Mouse (Mus musculus) lung, postnatal 0 days (tissue): ENCODE measurements around the gene Lep. TPM values are rescaled to one million over a fixed set of nuclear protein-coding genes. Genes with fewer than 3 reads are reported as not detected.

ENCODE experiments used
- ATAC-seq: fragments of 200-750 bp; cut with Nextera tagmentation; 2 replicates; pipeline ENCODE4 v1.8.0; 2017; ENCODE audit warnings: moderate library complexity
- DNase-seq: peaks from one replicate; pipeline ENCODE4 v3.0.0-alpha.2; 2016; ENCODE audit warnings: low spot score
- H3K27ac ChIP-seq: fragments of 300-500 bp; sonication (generic); 2 replicates; pipeline ENCODE4 v1.5.1; 2014; ENCODE audit warnings: antibody characterized with exemption, mild to moderate bottlenecking, low read length, mixed read lengths
- H3K27me3 ChIP-seq: fragments of 300-500 bp; sonication (generic); replicated peaks from 2 replicates; pipeline ENCODE4 v1.6.1; 2014; ENCODE audit warnings: low read length, mixed read lengths; ENCODE audit not compliant: insufficient read depth
- H3K36me3 ChIP-seq: fragments of 300-500 bp; sonication (generic); 2 replicates; pipeline ENCODE4 v1.6.1; 2014; ENCODE audit warnings: low read length, mixed read lengths; ENCODE audit not compliant: insufficient read depth
- H3K4me1 ChIP-seq: fragments of 300-500 bp; sonication (generic); 2 replicates; pipeline ENCODE4 v1.6.1; 2014; ENCODE audit warnings: antibody characterized with exemption, low read depth, low read length, mixed read lengths; ENCODE audit not compliant: insufficient read depth
- H3K4me2 ChIP-seq: fragments of 300-500 bp; sonication (generic); replicated peaks from 2 replicates; pipeline ENCODE4 v1.6.1; 2014; ENCODE audit warnings: low read depth, mild to moderate bottlenecking, low read length, moderate library complexity, mixed read lengths
- H3K4me3 ChIP-seq: fragments of 300-500 bp; sonication (generic); 2 replicates; pipeline ENCODE4 v1.5.1; 2014; ENCODE audit warnings: low read depth, low read length
- H3K9ac ChIP-seq: fragments of 300-500 bp; sonication (generic); replicated peaks from 2 replicates; pipeline ENCODE4 v1.6.1; 2014; ENCODE audit warnings: low read depth, mild to moderate bottlenecking
- H3K9me3 ChIP-seq: fragments of 300-500 bp; sonication (generic); 2 replicates; pipeline ENCODE4 v1.6.1; 2016; ENCODE audit warnings: low read length, mixed read lengths
- CTCF ChIP-seq: IDR thresholded peaks from 2 replicates; pipeline ENCODE4 v1.5.1; 2016; ENCODE audit warnings: antibody characterized with exemption, mild to moderate bottlenecking
- EP300 ChIP-seq: IDR thresholded peaks from 2 replicates; pipeline ENCODE4 v1.6.1; 2016; ENCODE audit warnings: antibody characterized with exemption, mild to moderate bottlenecking, control low read depth
- WGBS: fragments of 180-500 bp; shearing (Covaris S2); extraction: QIAGEN DNeasy Blood & Tissue Kit; methylation state at CpG from one replicate; pipeline ENCODE4 v1.1.7; 2014; 5-methylcytosine and 5-hydroxymethylcytosine counted together
- polyA plus RNA-seq: library from polyadenylated mRNA; unstranded; fragments of >200 nt; fragmentation: Nextera tagmentation; extraction: Ambion mirVana; gene quantifications from 2 replicates; pipeline ENCODE4 v1.2.1, GENCODE M21; 2015

Lep gene
- polyA plus RNA-seq, 1 experiment from 2014 or later, result not detected

- Histone ChIP-seq H3K9me3 (no peaks in the 10 kb centered on the region), H3K36me3 (no peaks in the 10 kb centered on the region), H3K9ac (no peak overlapping the region), H3K4me1 (no peaks in the 10 kb centered on the region), H3K27me3 (no peaks in the 10 kb centered on the region), H3K27ac (no peak overlapping the region), H3K4me3 (no peak overlapping the region), H3K4me2 (no peak overlapping the region)
- DNase-seq (no peak), ATAC-seq (no peak)
- WGBS, result 62% methylated on average over 5 of the region's 5 CpGs
- no peak for TF ChIP-seq CTCF
- no peak for TF ChIP-seq EP300
These were observed 31.9 kb upstream of the Lep start for GRCm38 (mm10) chr6:29028129-29028528.

GRCm38 (mm10) chr6:29029521-29029920 lies 30.5 kb upstream of the Lep start:
- no peak for TF ChIP-seq CTCF
- TF ChIP-seq EP300, result no peak
- H3K27ac ChIP-seq, result no peak overlapping the region
- ATAC-seq, result no peak
- no peaks in the 10 kb centered on the region for H3K27me3 ChIP-seq
- no peak for DNase-seq
- no peak overlapping the region for H3K4me3 ChIP-seq
- H3K4me1 ChIP-seq, result no peaks in the 10 kb centered on the region
- no peaks in the 10 kb centered on the region for H3K36me3 ChIP-seq
- no peaks in the 10 kb centered on the region for H3K9me3 ChIP-seq
- 59% methylated on average over 6 of the region's 6 CpGs for WGBS
- no peak overlapping the region for H3K9ac ChIP-seq
- H3K4me2 ChIP-seq, result no peak overlapping the region

- ATAC-seq, result peak; percentile 65
- Histone ChIP-seq H3K4me1 (no peaks in the 10 kb centered on the region), H3K9ac (no peak overlapping the region), H3K27me3 (no peaks in the 10 kb centered on the region), H3K9me3 (no peaks in the 10 kb centered on the region), H3K27ac (no peak overlapping the region), H3K4me3 (no peak overlapping the region), H3K36me3 (no peaks in the 10 kb centered on the region), H3K4me2 (no peak overlapping the region)
- no peak for TF ChIP-seq CTCF
- no peak for TF ChIP-seq EP300
- peak; percentile 58 for DNase-seq
- 20% methylated on average over 6 of the region's 6 CpGs for WGBS
These were observed 28.8 kb upstream of the Lep start for GRCm38 (mm10) chr6:29031216-29031615.

- no peaks in the 10 kb centered on the region for H3K36me3 ChIP-seq
- H3K4me3 ChIP-seq, result no peak overlapping the region
- H3K9ac ChIP-seq, result no peak overlapping the region
- 83% methylated on average over 13 of the region's 13 CpGs for WGBS
- no peaks in the 10 kb centered on the region for H3K27me3 ChIP-seq
- DNase-seq (no peak), ATAC-seq (no peak)
- no peaks in the 10 kb centered on the region for H3K4me1 ChIP-seq
- no peak overlapping the region for H3K4me2 ChIP-seq
- H3K9me3 ChIP-seq, result no peaks in the 10 kb centered on the region
- TF ChIP-seq EP300 (no peak), CTCF (no peak)
- no peak overlapping the region for H3K27ac ChIP-seq
These were observed 28.2 kb upstream of the Lep start for GRCm38 (mm10) chr6:29031704-29032310.

- Histone ChIP-seq H3K9ac (no peak overlapping the region), H3K36me3 (no peaks in the 10 kb centered on the region), H3K4me1 (no peaks in the 10 kb centered on the region), H3K27me3 (no peaks in the 10 kb centered on the region), H3K27ac (no peak overlapping the region), H3K4me3 (no peak overlapping the region), H3K9me3 (no peaks in the 10 kb centered on the region), H3K4me2 (no peak overlapping the region)
- DNase-seq, result no peak
- 85% methylated on average over 12 of the region's 12 CpGs for WGBS
- TF ChIP-seq CTCF, result no peak
- TF ChIP-seq EP300, result no peak
- ATAC-seq, result no peak
These were observed 27.6 kb upstream of the Lep start for GRCm38 (mm10) chr6:29032411-29032810.

GRCm38 (mm10) chr6:29033981-29034646 lies 25.9 kb upstream of the Lep start:
- Histone ChIP-seq H3K27ac (no peak overlapping the region), H3K4me3 (no peak overlapping the region), H3K9ac (no peak overlapping the region), H3K4me2 (no peak overlapping the region), H3K27me3 (no peaks in the 10 kb centered on the region), H3K9me3 (no peaks in the 10 kb centered on the region), H3K36me3 (no peaks in the 10 kb centered on the region), H3K4me1 (no peaks in the 10 kb centered on the region)
- 80% methylated on average over 7 of the region's 7 CpGs for WGBS
- no peak for ATAC-seq
- no peak for TF ChIP-seq EP300
- no peak for TF ChIP-seq CTCF
- DNase-seq, result no peak
